Mouse (Mus musculus): ENCODE measurements at regions not wholly inside any gene's neighbourhood (a gene's known extent, or its start where the extent isn't known, plus 50 kb on each side); places are given as distances from the start of the nearest gene placed in this dataset.

- no peak for TF ChIP-seq POLR2A (IDR thresholded peaks at IDR 0.05; ENCODE audit: extremely low read depth, insufficient read depth, low read length)
- TF ChIP-seq CTCF (IDR thresholded peaks at IDR 0.05; ENCODE audit: extremely low read depth, insufficient read depth, low read length) = no peak
Measured at GRCm38 (mm10) chr9:5753785-5754184, 408.6 kb downstream of the Casp12 start.

Measured in cortical plate, adult 2 months (tissue).